Mouse (Mus musculus): Measurements from ENCODE around the gene Usp2.

- TF ChIP-seq CTCF (IDR thresholded peaks at IDR 0.05; ENCODE audit: control insufficient read depth, insufficient read depth, insufficient replicate concordance, low read depth, low read length) (no peak), POLR2A (IDR thresholded peaks at IDR 0.05; ENCODE audit: control insufficient read depth, low read depth, low read length) (no peak)
These were observed 24.5 kb upstream of the Usp2 start for GRCm38 (mm10) chr9:44042396-44042680.
